Mouse (Mus musculus) CH12.LX (cell line): ENCODE measurements around the gene Cox16. TPM values are rescaled to one million over a fixed set of nuclear protein-coding genes. Genes with fewer than 3 reads are reported as not detected.

ENCODE experiments used
- DNase-seq: peaks from one replicate; pipeline ENCODE4 v3.0.0-alpha.2; 2013; ENCODE audit errors: extremely low read depth
- H3K27ac ChIP-seq: 2 replicates; pipeline ENCODE4 v1.5.1; 2012; ENCODE audit warnings: low read depth, mild to moderate bottlenecking, control low read depth, moderate library complexity; ENCODE audit not compliant: insufficient read depth
- H3K27me3 ChIP-seq: replicated peaks from 2 replicates; pipeline ENCODE3; 2012; ENCODE audit warnings: inconsistent platforms
- H3K36me3 ChIP-seq, 2 experiments: replicated peaks in 1 of 2; 2 replicates each; pipeline versions ENCODE3 to v1.6.1; 2012; ENCODE audit warnings: inconsistent platforms in 1 of 2, low read length in 1 of 2, mild to moderate bottlenecking in 1 of 2, mixed read lengths in 1 of 2, moderate library complexity in 1 of 2; ENCODE audit not compliant: control insufficient read depth in 1 of 2, insufficient read depth in 1 of 2
- H3K4me1 ChIP-seq, 2 experiments: 2 replicates each; pipeline ENCODE4 v1.6.1; 2012; ENCODE audit warnings: inconsistent platforms in 1 of 2, moderate library complexity in 1 of 2; ENCODE audit not compliant: insufficient read depth in 2 of 2, control insufficient read depth in 1 of 2
- H3K4me2 ChIP-seq: 2 replicates; pipeline ENCODE4 v1.6.1; 2012; ENCODE audit warnings: low read depth, mild to moderate bottlenecking, control low read depth; ENCODE audit not compliant: poor library complexity, insufficient read depth, severe bottlenecking
- H3K4me3 ChIP-seq, 3 experiments: fragments of 150-350 bp in 1 of 3; sonication (generic) in 1 of 3; replicated peaks in 1 of 3; 2 replicates each; pipeline versions ENCODE3 to v1.5.1; 2011 to 2012; ENCODE audit warnings: low read depth in 2 of 3, low read length in 2 of 3, mild to moderate bottlenecking in 2 of 3, moderate library complexity in 2 of 3, control low read depth in 1 of 3, improper control_type of control experiment in 1 of 3, inconsistent platforms in 1 of 3, mixed read lengths in 1 of 3; ENCODE audit not compliant: poor library complexity in 1 of 3
- H3K79me2 ChIP-seq: replicated peaks from 2 replicates; pipeline ENCODE4 v1.6.1; 2012; ENCODE audit warnings: mild to moderate bottlenecking, moderate library complexity; ENCODE audit not compliant: control insufficient read depth, poor library complexity, insufficient read depth, severe bottlenecking; ENCODE audit errors: extremely low read depth
- H3K9ac ChIP-seq: 2 replicates; pipeline ENCODE4 v1.6.1; 2012; ENCODE audit warnings: low read depth, mild to moderate bottlenecking, control low read depth, moderate library complexity; ENCODE audit not compliant: insufficient read depth
- H3K9me3 ChIP-seq: replicated peaks from 2 replicates; pipeline ENCODE3; 2012; ENCODE audit warnings: low read length, inconsistent platforms, mixed read lengths
- CHD2 ChIP-seq: IDR thresholded peaks from 2 replicates; pipeline ENCODE4 v1.6.1; 2011; ENCODE audit warnings: low read length, improper control_type of control experiment
- ELF1 ChIP-seq: IDR thresholded peaks from 2 replicates; pipeline ENCODE4 v1.6.1; 2014; ENCODE audit warnings: low read depth, mild to moderate bottlenecking, inconsistent platforms, low read length, improper control_type of control experiment
- GABPA ChIP-seq: IDR thresholded peaks from 2 replicates; pipeline ENCODE4 v1.6.1; 2012; ENCODE audit warnings: low read depth, low read length, improper control_type of control experiment, inconsistent platforms; ENCODE audit not compliant: insufficient replicate concordance
- HCFC1 ChIP-seq: IDR thresholded peaks from 2 replicates; pipeline ENCODE4 v1.6.1; 2012; ENCODE audit warnings: low read depth, mild to moderate bottlenecking, inconsistent platforms, low read length, improper control_type of control experiment
- IRF4 ChIP-seq: IDR thresholded peaks from 2 replicates; pipeline ENCODE4 v1.6.1; 2014; ENCODE audit warnings: low read depth, mild to moderate bottlenecking, inconsistent platforms, low read length, improper control_type of control experiment
- JUND ChIP-seq: conservative IDR thresholded peaks from 2 replicates; pipeline ENCODE4 v1.6.1; 2011; ENCODE audit warnings: low read depth, low read length, improper control_type of control experiment
- KAT2A ChIP-seq: IDR thresholded peaks from 2 replicates; pipeline ENCODE4 v1.6.1; 2012; ENCODE audit warnings: low read length, improper control_type of control experiment, inconsistent platforms; ENCODE audit not compliant: insufficient replicate concordance
- MAFK ChIP-seq: IDR thresholded peaks from 2 replicates; pipeline ENCODE4 v1.6.1; 2011; ENCODE audit warnings: low read length, improper control_type of control experiment; ENCODE audit not compliant: insufficient replicate concordance
- MAX ChIP-seq: IDR thresholded peaks from 2 replicates; pipeline ENCODE4 v1.6.1; 2011; ENCODE audit warnings: low read length, improper control_type of control experiment
- MAZ ChIP-seq: IDR thresholded peaks from 2 replicates; pipeline ENCODE4 v1.6.1; 2012; ENCODE audit warnings: low read depth, mild to moderate bottlenecking, inconsistent platforms, low read length, improper control_type of control experiment, moderate library complexity
- MEF2A ChIP-seq: IDR thresholded peaks from 2 replicates; pipeline ENCODE4 v1.6.1; 2014; ENCODE audit warnings: low read depth, mild to moderate bottlenecking, inconsistent platforms, low read length, improper control_type of control experiment, borderline replicate concordance
- MXI1 ChIP-seq: IDR thresholded peaks from 2 replicates; pipeline ENCODE4 v1.6.1; 2011; ENCODE audit warnings: mild to moderate bottlenecking, low read depth, low read length, improper control_type of control experiment
- MYC ChIP-seq: IDR thresholded peaks from 2 replicates; pipeline ENCODE4 v1.6.1; 2011; ENCODE audit warnings: low read depth, mild to moderate bottlenecking, improper control_type of control experiment, low read length
- NRF1 ChIP-seq: IDR thresholded peaks from 2 replicates; pipeline ENCODE4 v1.6.1; 2014; ENCODE audit warnings: low read depth, mild to moderate bottlenecking, inconsistent platforms, low read length, improper control_type of control experiment, moderate library complexity
- PAX5 ChIP-seq: IDR thresholded peaks from 2 replicates; pipeline ENCODE4 v1.6.1; 2012; ENCODE audit warnings: low read length, inconsistent platforms, mixed read lengths
- POLR2A ChIP-seq: IDR thresholded peaks from 2 replicates; pipeline ENCODE4 v1.6.1; 2011; ENCODE audit warnings: low read depth, mild to moderate bottlenecking, improper control_type of control experiment, low read length
- POLR2AphosphoS2 ChIP-seq: IDR thresholded peaks from 2 replicates; pipeline ENCODE4 v1.6.1; 2011; ENCODE audit warnings: low read depth, low read length, improper control_type of control experiment
- RAD21 ChIP-seq: IDR thresholded peaks from 2 replicates; pipeline ENCODE4 v1.6.1; 2011; ENCODE audit warnings: low read depth, mild to moderate bottlenecking, low read length, improper control_type of control experiment, moderate library complexity
- RCOR1 ChIP-seq: conservative IDR thresholded peaks from 2 replicates; pipeline ENCODE4 v1.6.1; 2012; ENCODE audit warnings: low read depth, mild to moderate bottlenecking, inconsistent platforms, low read length, improper control_type of control experiment
- SIN3A ChIP-seq: IDR thresholded peaks from 2 replicates; pipeline ENCODE4 v1.6.1; 2012; ENCODE audit warnings: low read length, improper control_type of control experiment, inconsistent platforms
- SMC3 ChIP-seq: IDR thresholded peaks from 2 replicates; pipeline ENCODE4 v1.6.1; 2011; ENCODE audit warnings: low read depth, low read length, improper control_type of control experiment
- TBP ChIP-seq: conservative IDR thresholded peaks from 2 replicates; pipeline ENCODE4 v1.6.1; 2011; ENCODE audit warnings: low read depth, low read length, improper control_type of control experiment
- TCF12 ChIP-seq: IDR thresholded peaks from 2 replicates; pipeline ENCODE4 v1.6.1; 2014; ENCODE audit warnings: low read depth, mild to moderate bottlenecking, inconsistent platforms, low read length, improper control_type of control experiment
- UBTF ChIP-seq: IDR thresholded peaks from 2 replicates; pipeline ENCODE4 v1.6.1; 2012; ENCODE audit warnings: low read depth, mild to moderate bottlenecking, inconsistent platforms, low read length, improper control_type of control experiment, moderate library complexity
- USF1 ChIP-seq: IDR thresholded peaks from 2 replicates; pipeline ENCODE4 v1.6.1; 2014; ENCODE audit warnings: low read depth, mild to moderate bottlenecking, inconsistent platforms, low read length, improper control_type of control experiment
- USF2 ChIP-seq: conservative IDR thresholded peaks from 2 replicates; pipeline ENCODE4 v1.6.1; 2011; ENCODE audit warnings: low read depth, low read length, improper control_type of control experiment
- ZC3H11A ChIP-seq: IDR thresholded peaks from 2 replicates; pipeline ENCODE4 v1.6.1; 2012; ENCODE audit warnings: low read depth, mild to moderate bottlenecking, inconsistent platforms, low read length, improper control_type of control experiment
- ZKSCAN1 ChIP-seq: IDR thresholded peaks from 2 replicates; pipeline ENCODE4 v1.6.1; 2012; ENCODE audit warnings: low read depth, inconsistent platforms, low read length, improper control_type of control experiment, borderline replicate concordance
- ZMIZ1 ChIP-seq: IDR thresholded peaks from 2 replicates; pipeline ENCODE4 v1.6.1; 2012; ENCODE audit warnings: low read depth, mild to moderate bottlenecking, inconsistent platforms, low read length, improper control_type of control experiment
- ZNF384 ChIP-seq: IDR thresholded peaks from 2 replicates; pipeline ENCODE4 v1.6.1; 2012; ENCODE audit warnings: low read depth, low read length, improper control_type of control experiment, inconsistent platforms
- dilution Hi-C: fragments of 300-500 bp; cut with MboI; formaldehyde crosslinking; loops from 2 replicates; pipeline ENCODE4 v1.14.3; 2020; ENCODE audit warnings: low sequenced_read_pairs; ENCODE audit not compliant: extremely low pct_unique_long_range_greater_than_20kb, extremely low pct_ligation_motif_present
- in situ Hi-C: fragments of 300-500 bp; cut with MboI; formaldehyde crosslinking; loops from 3 replicates; pipeline ENCODE4 v1.14.3; 2019; ENCODE audit warnings: low sequenced_read_pairs, low pct_ligation_motif_present, low pct_unique_long_range_greater_than_20kb, mixed read lengths
- polyA plus RNA-seq: library from polyadenylated mRNA; unstranded; fragments of >175 nt; gene quantifications from 2 replicates; pipeline ENCODE4 v1.2.1, GENCODE M21; 2012; ENCODE audit warnings: low read depth; ENCODE audit not compliant: insufficient read length
- total RNA-seq, 2 experiments: library from RNA; depleted of rRNA; stranded (reverse); fragments of 300-350 nt in 1 of 2; fragments of >200 nt in 1 of 2; gene quantifications; 2 replicates each; pipeline ENCODE4 v1.2.3; 2012 to 2014

Cox16 gene
- total and polyA plus RNA-seq, 3 experiments: 118 to 321 (median 124) TPM

DNA sequence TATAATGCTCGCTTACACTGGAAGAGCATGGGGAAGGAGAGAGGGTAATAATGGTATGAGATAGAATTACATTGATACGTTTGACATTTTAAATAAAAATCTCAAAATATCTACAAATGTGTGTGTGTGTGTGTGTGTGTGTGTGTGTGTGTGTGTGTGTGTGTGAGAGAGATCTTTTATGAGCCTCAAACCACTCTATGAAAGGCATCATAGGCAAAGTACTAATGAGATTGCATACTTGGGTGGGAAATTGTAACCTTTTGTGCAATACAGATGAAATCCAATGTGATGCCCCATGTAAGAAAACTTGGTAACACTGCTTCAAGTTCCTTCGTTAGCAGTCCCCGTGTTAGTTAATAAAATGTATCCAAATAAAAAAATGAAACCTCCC lies 48.1 kb upstream of the Cox16 start:
- Histone ChIP-seq H3K27me3 (no peaks in the 10 kb centered on the region), H3K4me2 (peak overlapping the region; percentile 75; the same call in 1 of the 2 replicates), H3K27ac (no peak overlapping the region), H3K9ac (peak overlapping the region; percentile 87), H3K9me3 (no peaks in the 10 kb centered on the region), H3K4me1 (peaks cover 2 to 18% of the 10 kb centered on the region in 2 experiments; a peak in 3 of 4 replicates), H3K4me3 (peak overlapping the region; percentile 65 to 86 (median 85)), H3K79me2 (peaks cover 21% of the 10 kb centered on the region), H3K36me3 (peaks cover 0 to 5% of the 10 kb centered on the region in 2 experiments)
- no peak for TF ChIP-seq USF2
- TF ChIP-seq PAX5: no peak
- no peak for TF ChIP-seq MYC
- 0 out of 2 replicates have a peak, but pooled peaks have one; percentile 20 for TF ChIP-seq POLR2AphosphoS2
- TF ChIP-seq TCF12: no peak
- TF ChIP-seq SMC3: no peak
- no peak for TF ChIP-seq USF1
- no peak for TF ChIP-seq ZNF384
- dilution Hi-C loops: no loop called here
- in situ Hi-C loops: no loop called here
- peak; percentile 10 for DNase-seq

DNA sequence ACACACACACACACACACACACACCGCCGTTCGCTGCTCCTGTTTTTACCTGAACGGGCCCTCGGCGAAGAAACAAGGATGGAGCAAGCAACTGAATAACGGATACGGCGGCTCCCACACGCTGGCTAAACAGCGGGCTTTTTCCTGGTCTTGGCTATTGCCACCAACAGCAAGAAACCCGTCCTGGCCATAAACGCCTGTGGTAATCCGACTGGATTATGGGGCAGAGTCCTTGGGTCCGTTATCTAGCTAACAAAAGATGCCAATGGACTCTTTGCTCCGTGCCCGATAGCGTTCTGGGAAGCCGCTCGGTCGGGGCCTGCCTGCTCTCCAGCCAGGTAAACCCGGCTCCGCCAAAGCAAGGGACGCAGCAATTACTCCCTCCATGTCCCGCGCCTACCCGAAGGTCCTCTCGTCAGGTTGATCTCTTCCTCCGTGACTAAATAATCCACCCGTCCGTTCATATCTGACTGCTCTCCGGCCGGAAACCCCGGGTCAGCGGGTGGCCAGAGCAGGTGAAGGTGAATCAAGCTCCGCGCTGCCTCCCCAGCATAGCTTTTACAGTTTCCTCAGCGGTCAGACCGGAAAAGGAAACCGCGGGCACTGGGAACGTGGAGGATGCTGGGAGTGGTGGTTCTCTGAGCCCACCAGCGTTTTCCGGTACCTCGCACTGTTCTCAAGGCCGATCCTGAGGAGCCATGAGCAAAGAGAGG lies 47.5 kb upstream of the Cox16 start, which contains the start of the genes Gm20498 and Synj2bp:
Gene Gm20498, minus strand, starts transcription at position 590 of the 713 bp plus-strand sequence.
Gene Synj2bp, minus strand, starts transcription at position 596 of the 713 bp plus-strand sequence.
- peak within 1 kb of the TSS; percentile 65 to 86 (median 85) for H3K4me3 ChIP-seq
- H3K4me2 ChIP-seq: peak within 1 kb of the TSS; percentile 90; the same call in 1 of the 2 replicates
- TF ChIP-seq RAD21 (no peak), MYC (peak; percentile 53; the same call in 1 of the 2 replicates), SIN3A (peak; percentile 72), ZC3H11A (no peak), MEF2A (no peak; the same call in 1 of the 2 replicates), MXI1 (no peak; the same call in 1 of the 2 replicates), RCOR1 (no peak), MAFK (no peak), JUND (no peak), KAT2A (peak; percentile 89; the same call in 1 of the 2 replicates), TCF12 (peak; percentile 62), TBP (peak; percentile 80), GABPA (no peak; the same call in 1 of the 2 replicates), PAX5 (no peak), MAZ (no peak), ZMIZ1 (peak; percentile 69; the same call in 1 of the 2 replicates), SMC3 (no peak), ELF1 (peak; percentile 86), IRF4 (peak; percentile 74), UBTF (peak; percentile 52; the same call in 1 of the 2 replicates), MAX (no peak), USF1 (no peak), USF2 (no peak), HCFC1 (peak; percentile 96), ZKSCAN1 (no peak), NRF1 (no peak), CHD2 (no peak), POLR2A (peak; percentile 93)

More for the DNA sequence above, 47.5 kb upstream of the Cox16 start, which contains the start of the genes Gm20498 and Synj2bp:
- Histone ChIP-seq H3K27ac (peak within 1 kb of the TSS; percentile 25), H3K36me3 (peaks cover 0 to 5% of the 10 kb centered on the region in 2 experiments), H3K27me3 (no peaks in the 10 kb centered on the region), H3K9ac (peak within 1 kb of the TSS; percentile 87), H3K9me3 (no peaks in the 10 kb centered on the region), H3K4me1 (peaks cover 2 to 18% of the 10 kb centered on the region in 2 experiments; a peak in 3 of 4 replicates), H3K79me2 (peaks cover 22% of the 10 kb centered on the region)
- peak; percentile 89 for DNase-seq
- dilution Hi-C loops (no loop called here), in situ Hi-C loops (no loop called here)
